Mouse (Mus musculus) hindbrain, postnatal 0 days (tissue): ENCODE measurements around the gene Pla2g2f. TPM values are rescaled to one million over a fixed set of nuclear protein-coding genes. Genes with fewer than 3 reads are reported as not detected.
A peak's percentile ranks its signal among the peaks of the same experiment; 100 is the strongest.

Source experiments
- ATAC-seq: fragments of 200-750 bp; cut with Nextera tagmentation; 2 replicates; pipeline ENCODE4 v1.8.0; 2017; ENCODE audit warnings: mild to moderate bottlenecking, moderate TSS enrichment, moderate library complexity
- DNase-seq: peaks from one replicate; pipeline ENCODE4 v3.0.0-alpha.2; 2015; ENCODE audit warnings: low spot score
- H3K27ac ChIP-seq: fragments of 300-500 bp; sonication (generic); 2 replicates; pipeline ENCODE4 v1.5.1; 2014; ENCODE audit warnings: mild to moderate bottlenecking
- H3K27me3 ChIP-seq: fragments of 300-500 bp; sonication (generic); 2 replicates; pipeline ENCODE4 v1.6.1; 2014; ENCODE audit warnings: low read length, mixed read lengths; ENCODE audit not compliant: insufficient read depth
- H3K36me3 ChIP-seq: fragments of 300-500 bp; sonication (generic); 2 replicates; pipeline ENCODE4 v1.6.1; 2014; ENCODE audit warnings: low read length, mixed read lengths; ENCODE audit not compliant: insufficient read depth
- H3K4me1 ChIP-seq: fragments of 300-500 bp; sonication (generic); 2 replicates; pipeline ENCODE4 v1.6.1; 2014; ENCODE audit warnings: antibody characterized with exemption, low read length, mixed read lengths; ENCODE audit not compliant: insufficient read depth
- H3K4me2 ChIP-seq: fragments of 300-500 bp; sonication (generic); 2 replicates; pipeline ENCODE4 v1.6.1; 2014; ENCODE audit warnings: low read depth, mild to moderate bottlenecking, low read length, moderate library complexity, mixed read lengths
- H3K4me3 ChIP-seq: fragments of 300-500 bp; sonication (generic); 2 replicates; pipeline ENCODE4 v1.5.1; 2014; ENCODE audit warnings: low read length
- H3K9ac ChIP-seq: fragments of 300-500 bp; sonication (generic); replicated peaks from 2 replicates; pipeline ENCODE4 v1.6.1; 2014; ENCODE audit warnings: mild to moderate bottlenecking, low read length, moderate library complexity, mixed read lengths
- H3K9me3 ChIP-seq: fragments of 300-500 bp; sonication (generic); 2 replicates; pipeline ENCODE4 v1.6.1; 2016; ENCODE audit warnings: low read length, mixed read lengths
- CTCF ChIP-seq: IDR thresholded peaks from 2 replicates; pipeline ENCODE4 v1.5.1; 2016; ENCODE audit warnings: antibody characterized with exemption, control low read depth, low read depth
- WGBS: fragments of 180-500 bp; shearing (Covaris S2); extraction: QIAGEN DNeasy Blood & Tissue Kit; methylation state at CpG from one replicate; pipeline ENCODE4 v1.1.7; 2014; 5-methylcytosine and 5-hydroxymethylcytosine counted together
- polyA plus RNA-seq: library from polyadenylated mRNA; unstranded; fragments of >200 nt; fragmentation: Nextera tagmentation; extraction: Ambion mirVana; gene quantifications from 2 replicates; pipeline ENCODE4 v1.2.1, GENCODE M21; 2015
- total RNA-seq: library from RNA; depleted of rRNA; stranded (reverse); fragments of >200 nt; gene quantifications from 2 replicates; pipeline ENCODE4 v1.2.3, GENCODE M21; 2014

Gene Pla2g2f
- total and polyA plus RNA-seq, 2 experiments from 2014 or later, result 0.11 TPM; not detected in 1

DNA sequence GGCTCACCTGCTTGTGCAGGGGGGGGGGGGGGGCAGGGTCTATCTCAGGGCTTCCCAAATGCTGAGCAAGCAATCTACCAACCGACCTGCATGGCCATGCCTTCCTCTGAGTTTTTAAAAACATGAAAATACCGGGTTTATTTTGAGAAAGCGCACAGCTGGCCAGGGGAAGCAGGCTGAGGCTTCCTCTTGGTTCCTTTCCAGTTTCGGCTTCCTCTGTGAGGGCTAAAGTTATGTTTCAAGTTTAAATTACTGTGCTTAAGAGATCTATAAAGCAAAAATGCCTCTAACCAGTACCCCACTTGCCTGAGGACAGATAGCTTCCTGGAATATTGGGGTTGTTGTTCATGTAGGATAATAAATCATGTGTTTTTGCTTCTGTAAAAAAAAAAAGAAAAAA is 28.7 kb upstream of the Pla2g2f start:
- H3K27me3 ChIP-seq, result no peaks in the 10 kb centered on the region
- TF ChIP-seq CTCF, result no peak
- 68% methylated on average over 4 of the region's 4 CpGs for WGBS
- H3K4me2 ChIP-seq, result no peak overlapping the region
- no peak for DNase-seq
- no peaks in the 10 kb centered on the region for H3K36me3 ChIP-seq
- no peak overlapping the region for H3K27ac ChIP-seq
- H3K9ac ChIP-seq, result no peak overlapping the region
- no peak overlapping the region for H3K4me3 ChIP-seq
- no peak for ATAC-seq
- no peaks in the 10 kb centered on the region for H3K9me3 ChIP-seq
- H3K4me1 ChIP-seq, result no peaks in the 10 kb centered on the region

DNA sequence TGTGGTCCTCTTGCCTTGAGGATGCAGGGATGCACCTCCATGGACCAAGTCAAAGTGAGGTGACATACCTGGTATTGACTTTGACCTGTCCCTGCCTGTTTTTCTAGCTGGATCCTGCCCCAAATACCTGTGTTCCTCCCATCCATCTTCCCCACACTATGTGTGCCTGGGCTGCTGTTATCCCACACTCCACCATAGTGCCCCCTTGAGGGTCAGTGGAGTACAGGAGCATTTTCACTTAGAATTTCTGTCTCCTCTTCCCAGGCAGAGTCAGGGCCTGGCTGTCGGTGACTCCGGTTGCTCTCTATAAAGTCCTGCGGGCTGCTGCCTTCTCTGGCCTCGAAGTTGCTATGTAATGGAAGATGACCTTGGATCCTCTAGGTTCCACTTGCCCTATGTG is 28.3 kb upstream of the Pla2g2f start:
- WGBS, result 45% methylated on average over 4 of the region's 4 CpGs

DNA sequence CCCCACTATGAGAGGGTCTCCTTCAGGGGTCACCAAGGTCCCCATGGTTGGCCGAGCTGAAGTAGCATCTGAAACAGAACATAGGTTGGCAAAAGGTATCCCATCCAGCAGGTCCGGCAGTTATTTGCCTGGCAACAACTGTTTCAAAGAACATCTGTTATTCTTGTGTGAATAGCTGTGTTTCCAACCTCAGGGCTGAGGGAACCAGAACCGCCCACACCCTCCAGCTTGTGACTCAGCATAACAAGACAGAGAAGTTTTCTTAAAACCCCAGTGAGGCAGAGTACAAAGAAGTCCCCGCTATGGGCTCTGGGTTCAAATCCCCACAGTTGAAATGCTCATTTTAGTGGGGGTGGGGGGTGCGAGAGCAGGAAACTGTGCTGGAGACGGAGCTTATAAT is 24.7 kb upstream of the Pla2g2f start:
- H3K4me2 ChIP-seq, result no peak overlapping the region
- no peak overlapping the region for H3K9ac ChIP-seq
- no peaks in the 10 kb centered on the region for H3K36me3 ChIP-seq
- ATAC-seq (no peak), DNase-seq (no peak)
- no peak for TF ChIP-seq CTCF
- H3K4me3 ChIP-seq, result no peak overlapping the region
- H3K27me3 ChIP-seq, result no peaks in the 10 kb centered on the region
- no peaks in the 10 kb centered on the region for H3K9me3 ChIP-seq
- no peak overlapping the region for H3K27ac ChIP-seq
- peaks cover 4% of the 10 kb centered on the region; the same call in 1 of the 2 replicates for H3K4me1 ChIP-seq
- WGBS, result 78% methylated on average over 6 of the region's 6 CpGs

More for the DNA sequence above, 28.3 kb upstream of the Pla2g2f start:
- ATAC-seq (no peak), DNase-seq (peak; percentile 13)
- no peak overlapping the region for H3K9ac ChIP-seq
- H3K27me3 ChIP-seq, result no peaks in the 10 kb centered on the region
- TF ChIP-seq CTCF, result peak; percentile 28; the same call in 1 of the 2 replicates
- H3K36me3 ChIP-seq, result no peaks in the 10 kb centered on the region
- H3K4me2 ChIP-seq, result no peak overlapping the region
- H3K9me3 ChIP-seq, result no peaks in the 10 kb centered on the region
- H3K4me1 ChIP-seq, result no peaks in the 10 kb centered on the region
- H3K27ac ChIP-seq, result no peak overlapping the region
- no peak overlapping the region for H3K4me3 ChIP-seq

DNA sequence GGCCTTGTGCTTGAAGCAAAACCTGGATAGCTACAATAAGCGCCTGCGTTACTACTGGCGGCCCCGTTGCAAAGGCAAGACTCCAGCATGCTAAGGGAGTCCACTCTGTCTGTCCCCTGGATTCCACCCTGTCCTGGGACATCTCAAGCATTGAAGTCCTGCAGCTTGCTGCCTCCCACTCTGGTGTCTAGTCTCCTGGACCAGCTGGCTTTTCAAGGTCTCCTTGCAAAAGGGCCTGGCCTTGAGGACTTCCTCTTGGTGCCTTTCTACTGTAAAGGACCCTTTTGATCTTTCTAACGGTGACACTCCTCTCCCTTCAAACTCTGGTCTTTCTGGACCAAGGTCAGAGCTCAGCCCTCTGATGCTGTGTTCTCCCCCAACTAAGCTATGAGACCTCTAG is 22.9 kb upstream of the Pla2g2f start:
- ATAC-seq (no peak), DNase-seq (no peak)
- H3K4me1 ChIP-seq, result peaks cover 4% of the 10 kb centered on the region; the same call in 1 of the 2 replicates
- H3K4me3 ChIP-seq, result no peak overlapping the region
- H3K27me3 ChIP-seq, result no peaks in the 10 kb centered on the region
- WGBS, result 92% methylated on average over 5 of the region's 5 CpGs
- no peak for TF ChIP-seq CTCF
- H3K36me3 ChIP-seq, result no peaks in the 10 kb centered on the region
- no peaks in the 10 kb centered on the region for H3K9me3 ChIP-seq
- no peak overlapping the region for H3K27ac ChIP-seq
- no peak overlapping the region for H3K4me2 ChIP-seq
- H3K9ac ChIP-seq, result no peak overlapping the region

DNA sequence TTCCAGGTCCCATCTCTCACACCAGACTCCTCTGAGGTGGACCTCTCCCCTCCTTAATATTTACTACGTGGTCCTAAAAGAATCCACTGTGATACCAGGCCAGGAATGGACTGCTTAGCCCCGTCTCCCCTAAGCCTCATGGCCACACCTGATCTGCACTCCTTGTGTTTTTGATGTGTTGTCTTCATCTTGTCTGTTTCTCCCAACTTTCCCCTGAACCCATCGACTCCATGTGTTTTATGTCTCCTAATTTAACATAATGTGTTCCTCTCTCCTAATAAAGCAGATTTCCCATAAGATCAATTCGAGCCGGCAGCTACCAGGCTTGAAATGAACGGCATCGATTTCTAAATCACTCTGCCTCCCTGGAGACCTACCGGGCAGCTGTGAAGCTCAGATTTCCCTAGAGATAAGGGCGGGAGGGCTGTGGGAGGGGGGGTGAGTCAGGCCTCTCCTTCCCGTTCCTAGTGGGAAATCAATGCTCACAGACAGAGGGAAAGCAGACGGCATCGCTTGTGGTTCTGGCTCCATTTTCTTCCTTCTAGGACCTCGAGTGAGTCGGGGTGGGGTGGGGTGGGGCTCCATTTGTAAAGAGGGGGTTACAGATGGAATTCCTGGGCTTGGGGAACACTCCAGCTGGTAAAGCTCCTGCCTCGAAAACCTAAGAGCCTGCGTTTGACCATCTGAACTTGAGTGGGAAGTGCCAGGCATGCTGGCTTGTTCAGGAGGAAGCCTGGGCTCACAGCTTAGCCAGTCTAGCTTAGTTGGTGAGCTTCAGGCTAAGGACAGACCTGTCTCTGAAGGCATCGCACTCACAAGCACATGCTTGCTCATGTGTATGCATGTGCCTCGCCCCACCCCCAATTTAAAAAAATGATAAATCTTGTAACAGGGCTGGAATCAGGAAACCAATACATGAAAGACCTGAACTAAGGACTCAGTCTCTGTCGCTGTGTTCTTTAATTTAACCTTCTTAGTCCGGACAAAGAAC is 20.3 kb upstream of the Pla2g2f start:
- no peaks in the 10 kb centered on the region for H3K27me3 ChIP-seq
- TF ChIP-seq CTCF, result no peak
- WGBS, result 41% methylated on average over 20 of the region's 20 CpGs
- peaks cover 4% of the 10 kb centered on the region; the same call in 1 of the 2 replicates for H3K4me1 ChIP-seq
- DNase-seq (peak; percentile 78), ATAC-seq (0 out of 2 replicates have a peak, but pooled peaks have one; percentile 51)
- no peak overlapping the region for H3K4me3 ChIP-seq
- H3K9me3 ChIP-seq, result no peaks in the 10 kb centered on the region
- H3K9ac ChIP-seq, result no peak overlapping the region
- H3K27ac ChIP-seq, result peak overlapping the region; percentile 54; the same call in 1 of the 2 replicates
- H3K4me2 ChIP-seq, result no peak overlapping the region
- no peaks in the 10 kb centered on the region for H3K36me3 ChIP-seq

DNA sequence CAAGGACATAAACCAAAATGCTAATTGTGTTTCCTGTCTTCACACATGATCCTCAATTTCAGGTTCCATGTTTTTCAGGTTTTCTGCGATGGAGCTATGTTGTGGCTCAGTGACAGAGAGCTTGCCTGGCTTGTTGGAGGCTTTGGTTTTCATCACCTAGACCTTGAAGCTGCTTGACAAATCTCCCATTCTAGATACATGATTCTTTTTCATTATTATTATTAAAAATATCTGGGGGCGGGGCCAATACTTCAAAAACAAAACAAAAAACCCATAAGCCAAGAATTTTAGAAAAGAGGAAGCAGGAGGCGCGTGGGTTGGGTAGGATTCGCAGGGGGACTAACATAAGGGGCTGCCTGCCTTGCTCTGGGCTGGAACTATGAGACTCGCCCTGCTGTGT is 18.0 kb upstream of the Pla2g2f start, which contains the start of gene Pla2g2d:
TSS of gene Pla2g2d (plus strand) at position 301 of the 400 bp plus-strand sequence.
- no peak for TF ChIP-seq CTCF

More for the DNA sequence above, 18.0 kb upstream of the Pla2g2f start, which contains the start of gene Pla2g2d:
- DNase-seq (no peak), ATAC-seq (no peak)
- H3K9me3 ChIP-seq, result no peaks in the 10 kb centered on the region
- no peaks in the 10 kb centered on the region for H3K27me3 ChIP-seq
- H3K4me2 ChIP-seq, result no peak within 1 kb of the TSS
- no peaks in the 10 kb centered on the region for H3K36me3 ChIP-seq
- no peak within 1 kb of the TSS for H3K4me3 ChIP-seq
- peaks cover 4% of the 10 kb centered on the region; the same call in 1 of the 2 replicates for H3K4me1 ChIP-seq
- H3K9ac ChIP-seq, result no peak within 1 kb of the TSS
- WGBS, result 82% methylated on average over 6 of the region's 6 CpGs
- no peak within 1 kb of the TSS for H3K27ac ChIP-seq
